Mouse (Mus musculus) urinary bladder, postnatal 4 days (tissue): ENCODE data around the gene Sall2.
"Not testable (repeated sequence)": the region's sequence is repeated elsewhere in the genome, so short reads cannot be mapped to it uniquely, and the experiment has no call there.

Experiments used
- DNase-seq, 2 experiments: peaks; one replicate each; pipeline ENCODE4 v3.0.0; 2021 to 2022; ENCODE audit warnings: low spot score in 2 of 2

Sall2 gene

GRCm38 (mm10) chr14:52303517-52303916 lies 25.0 kb downstream of the Sall2 start:
- DNase-seq: not testable (repeated sequence)

DNA sequence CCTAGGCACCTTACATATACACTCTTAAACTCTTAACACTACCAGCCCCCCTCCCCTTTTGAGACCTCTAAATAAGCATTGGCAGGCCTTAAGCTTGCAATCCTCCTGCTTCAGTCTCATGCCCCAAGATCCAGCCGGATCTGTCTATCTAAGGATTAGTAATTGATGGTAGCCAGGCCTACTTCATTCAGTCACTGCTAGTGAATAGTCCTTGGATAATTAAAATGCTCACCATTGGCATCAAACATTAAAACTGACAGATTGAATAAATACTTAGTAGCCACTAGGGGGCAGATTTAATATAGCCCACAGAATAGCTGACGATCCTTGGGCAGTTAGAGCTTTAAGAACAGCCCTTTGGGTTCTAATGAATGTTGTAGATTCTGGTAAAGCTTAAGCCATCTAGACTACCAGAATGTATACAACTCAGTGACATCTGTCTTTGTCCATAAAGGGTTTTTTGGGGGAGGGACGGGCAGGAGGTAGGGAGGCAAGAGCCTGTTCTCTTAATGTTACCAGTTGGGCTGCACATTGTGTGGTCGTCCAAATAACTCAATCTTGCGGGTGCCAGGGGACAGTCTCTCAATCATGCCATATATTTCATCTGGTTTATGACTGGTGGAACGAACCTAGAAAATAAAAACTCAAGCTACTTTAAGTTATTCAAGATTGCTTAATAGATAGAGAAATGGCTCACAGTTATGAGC lies 32.9 kb downstream of the Sall2 start:
- no peak for DNase-seq

- no peak for DNase-seq
Measured at GRCm38 (mm10) chr14:52284191-52284590, 44.4 kb downstream of the Sall2 start.

- no peak for DNase-seq
Measured at GRCm38 (mm10) chr14:52283629-52284028, 44.9 kb downstream of the Sall2 start.

DNA sequence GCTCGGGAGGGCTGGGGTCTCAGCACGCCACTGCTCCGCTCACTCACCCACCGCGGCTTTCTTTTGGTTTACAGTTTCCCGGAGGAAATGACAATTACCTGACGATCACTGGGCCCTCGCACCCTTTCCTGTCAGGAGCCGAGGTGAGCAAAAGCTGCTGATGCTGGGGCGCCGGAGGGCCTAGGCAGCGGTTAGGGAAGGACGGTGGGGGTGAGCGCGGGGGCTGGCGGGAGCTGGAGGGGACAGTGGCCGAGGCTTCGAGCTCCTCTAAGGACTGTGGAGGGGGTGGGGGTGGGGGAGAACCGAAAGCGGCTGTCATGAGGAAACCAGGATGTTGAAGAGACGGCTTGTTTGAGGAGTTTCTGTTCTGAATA lies 48.8 kb downstream of the Sall2 start:
- DNase-seq: no peak

DNA sequence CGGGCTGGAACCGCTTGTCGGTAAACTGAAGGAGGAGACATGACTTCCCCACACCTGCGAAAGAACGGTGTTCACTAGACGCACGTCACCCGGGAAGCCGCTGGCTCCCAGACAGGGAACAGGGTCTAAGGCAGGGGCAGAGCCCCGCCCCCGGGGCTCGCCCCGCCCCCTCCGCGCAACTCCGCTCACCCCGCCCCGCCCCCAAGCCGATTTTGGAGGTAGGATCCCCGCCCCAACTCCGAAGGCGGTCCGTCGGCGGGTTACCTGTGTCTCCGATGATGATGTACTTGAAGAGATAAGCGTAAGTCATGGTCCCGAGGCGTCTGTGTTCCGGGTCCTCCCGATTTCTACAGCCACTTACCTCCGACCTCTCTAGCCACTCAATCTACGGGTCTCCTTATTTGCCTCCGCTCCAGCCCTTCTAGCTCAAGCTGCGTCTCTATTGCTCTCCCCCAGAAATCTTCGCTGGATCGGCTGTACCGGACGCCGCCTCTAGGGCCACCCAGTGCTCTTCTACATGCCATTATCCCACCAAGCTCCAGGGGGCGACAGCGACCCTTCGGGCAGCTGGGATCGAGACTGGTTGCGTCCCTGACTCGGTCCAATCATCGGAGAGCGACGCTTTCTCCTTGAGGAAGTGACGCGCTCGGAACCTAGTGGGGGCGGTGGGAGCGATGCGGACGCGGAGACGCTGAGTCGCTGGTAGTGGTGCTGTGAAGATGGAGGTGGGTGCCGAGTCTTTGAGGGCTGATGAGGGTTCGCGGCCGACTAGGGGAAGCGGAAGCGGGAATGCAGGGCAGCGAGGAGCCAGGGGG lies 49.4 kb downstream of the Sall2 start, which contains the start of the genes Tox4 and Rab2b:
Tox4 (plus strand) TSS at position 215 of the 815 bp plus-strand sequence.
Rab2b (minus strand) TSS at position 614 of the 815 bp plus-strand sequence.
- DNase-seq: peak; percentile 97 to 98

DNA sequence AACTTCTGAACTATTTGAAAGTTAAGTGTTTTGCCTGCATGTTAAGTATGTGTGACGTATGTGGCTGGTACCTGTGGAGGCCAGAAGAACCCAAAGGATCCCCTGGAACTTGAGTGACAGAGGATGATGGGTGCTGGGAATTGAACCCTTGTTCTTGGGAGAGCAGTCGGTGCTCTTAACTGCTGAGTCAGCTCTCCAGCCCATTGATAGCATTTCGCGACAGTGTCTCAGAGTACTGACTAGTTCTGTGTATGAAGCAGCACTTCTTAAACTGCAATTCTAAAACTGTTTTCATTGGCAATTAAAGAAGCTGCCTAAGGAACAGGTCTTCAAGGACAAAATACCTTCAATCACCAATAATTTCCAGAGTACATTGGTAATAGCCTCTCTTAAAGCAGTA lies 51.4 kb downstream of the Sall2 start:
- no peak for DNase-seq

DNA sequence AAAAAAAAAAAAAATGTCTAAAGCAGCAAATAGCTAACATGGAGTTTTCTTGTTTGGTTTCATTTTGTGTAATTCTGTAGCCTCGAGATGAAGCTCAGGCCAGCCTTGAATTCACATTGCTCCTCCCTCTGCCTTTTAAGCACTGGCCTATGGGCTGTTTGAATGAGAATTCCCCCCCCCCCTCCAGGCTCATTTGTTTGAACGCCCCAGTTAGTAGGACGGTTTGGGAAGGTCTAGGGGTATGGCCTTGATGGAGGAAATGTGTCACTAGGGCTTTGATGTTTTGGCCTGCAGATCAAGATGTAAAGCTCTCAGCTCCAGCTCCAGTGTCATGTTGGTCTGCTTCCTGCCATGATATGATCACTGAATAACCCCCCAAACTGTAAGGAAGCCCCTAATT lies 55.8 kb downstream of the Sall2 start:
- DNase-seq: no peak
